Mouse (Mus musculus) layer of hippocampus, postnatal 14 days (tissue): ENCODE measurements around the gene Snx25. TPM values are rescaled to one million over a fixed set of nuclear protein-coding genes. Genes with fewer than 3 reads are reported as not detected.

Source experiments
- DNase-seq, 2 experiments: peaks; one replicate each; pipeline ENCODE4 v3.0.0; 2021 to 2022; ENCODE audit warnings: low spot score in 2 of 2, mixed read lengths in 1 of 2
- total RNA-seq, 2 experiments: library from RNA; stranded (reverse); gene quantifications; 2 replicates each; pipeline ENCODE4 v1.2.3; 2021

Snx25 gene
- total RNA-seq, 2 experiments from 2014 or later, result 43.8 to 44.3 TPM

GRCm38 (mm10) chr8:46022203-46022602, 129.8 kb downstream of the Snx25 start:
- no peak for DNase-seq

GRCm38 (mm10) chr8:46010746-46011680, 140.9 kb downstream of the Snx25 start:
- DNase-seq, result peak; percentile 36 to 39

GRCm38 (mm10) chr8:46010306-46010705, 141.7 kb downstream of the Snx25 start:
- DNase-seq, result no peak

- DNase-seq, result no peak
These were observed 144.8 kb downstream of the Snx25 start for GRCm38 (mm10) chr8:46007050-46007672.

- no peak for DNase-seq
These were observed 146.4 kb downstream of the Snx25 start, which contains the start of gene Ankrd37 for GRCm38 (mm10) chr8:46005596-46005995. Ankrd37 (minus strand) TSS chr8:46005707.

GRCm38 (mm10) chr8:45999784-46000705, 151.9 kb downstream of the Snx25 start:
- peak; percentile 97 to 98 for DNase-seq

- peak; percentile 22 to 25 for DNase-seq
These were observed 152.7 kb downstream of the Snx25 start, which contains the start of gene Lrp2bp for GRCm38 (mm10) chr8:45999138-45999783. Lrp2bp (plus strand) TSS chr8:45999303.

GRCm38 (mm10) chr8:45998228-45998627, 153.7 kb downstream of the Snx25 start:
- DNase-seq, result no peak

GRCm38 (mm10) chr8:45995576-45995975, 156.4 kb downstream of the Snx25 start:
- no peak for DNase-seq

GRCm38 (mm10) chr8:45994111-45994510, 157.8 kb downstream of the Snx25 start:
- DNase-seq, result no peak

GRCm38 (mm10) chr8:45990631-45991310, 161.2 kb downstream of the Snx25 start:
- DNase-seq, result no peak

GRCm38 (mm10) chr8:45988189-45988588, 163.8 kb downstream of the Snx25 start:
- DNase-seq, result no peak

- DNase-seq, result no peak
These were observed 165.3 kb downstream of the Snx25 start for GRCm38 (mm10) chr8:45986665-45987064.

Other genes with a start within 250 kb of the Snx25 start
- gene Ccdc110, start 217.5 kb downstream of the Snx25 start, total RNA-seq, result 1 to 10 TPM; 1.1 TPM
- 1 to 10 TPM; 3.7 to 4.1 TPM for gene 1700029J07Rik, start 176.9 kb downstream of the Snx25 start, total RNA-seq
- gene Ufsp2, start 176.6 kb downstream of the Snx25 start, total RNA-seq, result 10 to 100 TPM; 58.2 to 59.9 TPM
- gene Lrp2bp, start 152.9 kb downstream of the Snx25 start, total RNA-seq, result under 1 TPM; 0.26 to 0.48 TPM
- gene Ankrd37, start 146.5 kb downstream of the Snx25 start, total RNA-seq, result 1 to 10 TPM; 5.9 to 8.3 TPM
- gene Cfap97, start 388 bp downstream of the Snx25 start, total RNA-seq, result 10 to 100 TPM; 20.4 to 22.3 TPM
- gene Slc25a4, start 59.1 kb upstream of the Snx25 start, total RNA-seq, result 100 to 1,000 TPM; 684 to 686 TPM
- gene Helt, start 142.5 kb upstream of the Snx25 start, total RNA-seq, result not detected